Mouse (Mus musculus) testis, adult 2 months (tissue): ENCODE measurements around the gene Atp5j2.

Source experiments
- CTCF ChIP-seq: fragments of 200-500 bp; IDR thresholded peaks from 2 replicates; pipeline ENCODE4 v1.5.1; 2012; ENCODE audit warnings: low read depth, mild to moderate bottlenecking, inconsistent platforms, low read length, moderate library complexity; ENCODE audit not compliant: control insufficient read depth, insufficient read depth, insufficient replicate concordance
- POLR2A ChIP-seq: fragments of 200-500 bp; IDR thresholded peaks from 2 replicates; pipeline ENCODE4 v1.6.1; 2012; ENCODE audit warnings: low read depth, mild to moderate bottlenecking, inconsistent platforms, low read length, moderate library complexity; ENCODE audit not compliant: control insufficient read depth

GRCm38 (mm10) chr5:145222840-145223239, 31.0 kb upstream of the Atp5j2 start:
- TF ChIP-seq CTCF (no peak), POLR2A (no peak)
